Mouse (Mus musculus) C2C12 (cell line): ENCODE results near the gene Atxn7l2. TPM values are rescaled to one million over a fixed set of nuclear protein-coding genes. Genes with fewer than 3 reads are reported as not detected.

Source experiments
- H3K27me3 ChIP-seq: one replicate; pipeline ENCODE4 v1.6.1; 2011; ENCODE audit not compliant: control insufficient read depth, insufficient read depth, insufficient read length
- H3K36me3 ChIP-seq: one replicate; pipeline ENCODE4 v1.6.1; 2011; ENCODE audit not compliant: control insufficient read depth, insufficient read depth
- H3K4me3 ChIP-seq: one replicate; pipeline ENCODE4 v1.5.1; 2011; ENCODE audit warnings: mild to moderate bottlenecking, control low read depth; ENCODE audit not compliant: poor library complexity, insufficient read depth, severe bottlenecking
- H3K79me2 ChIP-seq: one replicate; pipeline ENCODE4 v1.6.1; 2011; ENCODE audit not compliant: control insufficient read depth, insufficient read depth
- H3K79me3 ChIP-seq: one replicate; pipeline ENCODE4 v1.6.1; 2011; ENCODE audit warnings: low read depth, control low read depth
- H3ac ChIP-seq: one replicate; pipeline ENCODE3; 2011; ENCODE audit warnings: low read depth; ENCODE audit not compliant: control insufficient read depth, insufficient read length
- CEBPB ChIP-seq: IDR thresholded peaks from one replicate; pipeline ENCODE4 v1.6.1; 2011; ENCODE audit warnings: low read depth, mild to moderate bottlenecking, control low read depth, moderate library complexity
- CTCF ChIP-seq: IDR thresholded peaks from one replicate; pipeline ENCODE4 v1.5.1; 2011; ENCODE audit not compliant: control insufficient read depth, insufficient read depth, insufficient read length
- FOSL1 ChIP-seq: IDR thresholded peaks from one replicate; pipeline ENCODE4 v1.8.0; 2011; ENCODE audit warnings: mild to moderate bottlenecking, low read length; ENCODE audit not compliant: poor library complexity, insufficient read depth, severe bottlenecking
- MAX ChIP-seq: IDR thresholded peaks from one replicate; pipeline ENCODE4 v1.6.1; 2011; ENCODE audit warnings: mild to moderate bottlenecking, control low read depth
- MYOD1 ChIP-seq: IDR thresholded peaks from one replicate; pipeline ENCODE4 v1.6.1; 2011; ENCODE audit warnings: low read depth; ENCODE audit not compliant: control insufficient read depth, insufficient read length
- MYOG ChIP-seq: IDR thresholded peaks from one replicate; pipeline ENCODE4 v1.6.1; 2011; ENCODE audit not compliant: control insufficient read depth, insufficient read length; ENCODE audit errors: extremely low read depth
- USF1 ChIP-seq: IDR thresholded peaks from one replicate; pipeline ENCODE4 v1.6.1; 2011; ENCODE audit warnings: low read depth, mild to moderate bottlenecking, control low read depth, moderate library complexity
- long read RNA-seq, 2 experiments: library from polyadenylated mRNA; unstranded; transcript quantifications; one replicate each; pipeline ENCODE4 v2.0.0; 2019 to 2020
- polyA plus RNA-seq: library from polyadenylated mRNA; unstranded; fragments of >200 nt; fragmentation: generic; extraction: Trizol; gene quantifications from one replicate; pipeline ENCODE4 v1.2.1, GENCODE M21; 2012; ENCODE audit warnings: missing spikeins

Atxn7l2 gene
- polyA plus RNA-seq: 6.8 TPM
- long read RNA-seq, experiment 1: 0 reads
- long read RNA-seq, experiment 2, transcript Atxn7l2-203 (11 exons, 2,387 nt): major isoform, 47 of 59 reads
- long read RNA-seq, experiment 2, transcript Atxn7l2-201 (12 exons, 3,044 nt): minor isoform, 5 of 59 reads
- long read RNA-seq, experiment 2, partial matches to known transcripts: 2 of 59 reads
- long read RNA-seq, experiment 2, other reads (novel, unspliced or antisense): 3 of 59 reads

DNA sequence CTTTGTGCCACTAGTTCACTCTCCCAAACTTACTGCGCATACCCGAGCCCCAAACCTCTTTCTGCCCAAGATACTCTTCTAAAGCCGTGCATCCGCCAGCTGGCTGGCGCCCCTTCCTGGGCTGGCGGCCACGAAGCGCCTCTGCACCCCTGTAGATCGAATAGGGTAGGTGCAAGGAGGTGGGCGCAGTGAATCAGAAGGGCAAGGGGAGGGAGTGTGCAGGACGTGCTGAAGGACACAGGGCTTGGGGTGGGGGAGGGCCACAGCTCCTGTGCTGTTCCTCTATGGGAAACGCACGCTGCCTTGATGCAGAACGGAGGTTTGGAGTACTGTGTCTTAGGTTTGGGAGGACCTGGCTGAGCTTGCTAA, at the start of gene Atxn7l2:
TSS of gene Atxn7l2 (minus strand) at position 164 of the 369 bp plus-strand sequence.
- Histone ChIP-seq H3K79me3 (peaks cover 6% of the 10 kb centered on the region), H3K36me3 (peaks cover 5% of the 10 kb centered on the region), H3ac (peak within 1 kb of the TSS; percentile 80), H3K79me2 (peaks cover 23% of the 10 kb centered on the region), H3K4me3 (peak within 1 kb of the TSS; percentile 59), H3K27me3 (peaks cover 9% of the 10 kb centered on the region)
- TF ChIP-seq MYOG (no peak), MYOD1 (no peak), USF1 (no peak), MAX (no peak), FOSL1 (no peak), CEBPB (no peak), CTCF (no peak)

DNA sequence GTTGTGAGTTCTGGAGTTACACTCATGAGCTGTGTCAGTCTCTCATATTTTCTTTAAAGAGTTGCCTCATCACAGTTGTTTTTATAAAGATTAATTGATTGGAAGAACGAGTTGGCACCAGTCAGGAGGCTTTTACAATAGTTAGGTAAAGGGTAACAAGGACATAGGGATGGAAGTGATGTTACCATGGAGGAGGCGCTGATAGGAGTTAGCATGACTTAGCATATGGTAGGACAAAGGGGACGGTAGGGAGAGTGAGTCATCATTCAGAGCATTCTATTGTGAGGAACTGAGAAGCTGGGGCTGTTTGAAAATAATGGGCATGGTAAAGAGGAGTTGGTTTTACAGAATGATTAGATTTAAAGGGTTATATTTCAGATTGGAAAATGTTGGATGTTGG, 48.6 kb upstream of the Atxn7l2 start:
- no peak overlapping the region for H3K4me3 ChIP-seq
- peaks cover 88% of the 10 kb centered on the region for H3K79me2 ChIP-seq
- peaks cover 27% of the 10 kb centered on the region for H3K36me3 ChIP-seq
- no peak overlapping the region for H3ac ChIP-seq
- H3K27me3 ChIP-seq: no peaks in the 10 kb centered on the region
- TF ChIP-seq CEBPB (no peak), USF1 (no peak), CTCF (no peak), MAX (no peak), MYOG (no peak)
- peaks cover 60% of the 10 kb centered on the region for H3K79me3 ChIP-seq

GRCm38 (mm10) chr3:108257831-108258500, 47.2 kb upstream of the Atxn7l2 start:
- Histone ChIP-seq H3K27me3 (no peaks in the 10 kb centered on the region), H3K4me3 (peak overlapping the region; percentile 78), H3K79me3 (peaks cover 55% of the 10 kb centered on the region), H3K79me2 (peaks cover 77% of the 10 kb centered on the region), H3ac (peak overlapping the region; percentile 98), H3K36me3 (peaks cover 18% of the 10 kb centered on the region)
- TF ChIP-seq MAX: no peak
- no peak for TF ChIP-seq CEBPB
- no peak for TF ChIP-seq MYOD1
- no peak for TF ChIP-seq USF1
- TF ChIP-seq FOSL1: no peak
- TF ChIP-seq MYOG: no peak
- no peak for TF ChIP-seq CTCF

- TF ChIP-seq MYOD1: no peak
- no peak for TF ChIP-seq FOSL1
- no peak for TF ChIP-seq MYOG
- TF ChIP-seq CEBPB: no peak
- peak; percentile 94 for TF ChIP-seq MAX
- no peak for TF ChIP-seq USF1
- Histone ChIP-seq H3ac (peak within 1 kb of the TSS; percentile 98), H3K79me2 (peaks cover 67% of the 10 kb centered on the region), H3K36me3 (peaks cover 10% of the 10 kb centered on the region), H3K27me3 (no peaks in the 10 kb centered on the region), H3K79me3 (peaks cover 52% of the 10 kb centered on the region), H3K4me3 (peak within 1 kb of the TSS; percentile 78)
Measured at GRCm38 (mm10) chr3:108256719-108257637, 46.2 kb upstream of the Atxn7l2 start, which contains the start of gene Psma5. Psma5 (plus strand) TSS chr3:108256926.

GRCm38 (mm10) chr3:108246857-108247256, 36.1 kb upstream of the Atxn7l2 start:
- TF ChIP-seq MYOD1: no peak
- no peak for TF ChIP-seq FOSL1
- no peak for TF ChIP-seq CEBPB
- TF ChIP-seq MAX: no peak
- TF ChIP-seq USF1: no peak
- TF ChIP-seq MYOG: no peak
- no peak for TF ChIP-seq CTCF
- Histone ChIP-seq H3K27me3 (peaks cover 6% of the 10 kb centered on the region), H3ac (no peak overlapping the region), H3K4me3 (no peak overlapping the region), H3K36me3 (no peaks in the 10 kb centered on the region), H3K79me2 (no peaks in the 10 kb centered on the region), H3K79me3 (no peaks in the 10 kb centered on the region)
